Mouse (Mus musculus) midbrain, embryonic 13.5 days (tissue): ENCODE measurements around the gene Csmd2. TPM values are rescaled to one million over a fixed set of nuclear protein-coding genes. Genes with fewer than 3 reads are reported as not detected.
A peak's percentile ranks its signal among the peaks of the same experiment; 100 is the strongest.

Source experiments
- ATAC-seq: fragments of 200-750 bp; cut with Nextera tagmentation; 2 replicates; pipeline ENCODE4 v1.8.0; 2017; ENCODE audit warnings: mild to moderate bottlenecking, moderate TSS enrichment, moderate library complexity
- H3K27ac ChIP-seq: fragments of 300-500 bp; sonication (generic); 2 replicates; pipeline ENCODE4 v1.5.1; 2015; ENCODE audit warnings: inconsistent platforms, mild to moderate bottlenecking, moderate library complexity
- H3K27me3 ChIP-seq: fragments of 300-500 bp; sonication (generic); 2 replicates; pipeline ENCODE4 v1.6.1; 2015; ENCODE audit warnings: mild to moderate bottlenecking, inconsistent platforms
- H3K36me3 ChIP-seq: fragments of 300-500 bp; sonication (generic); 2 replicates; pipeline ENCODE4 v1.6.1; 2015; ENCODE audit warnings: mild to moderate bottlenecking, inconsistent platforms
- H3K4me1 ChIP-seq: fragments of 300-500 bp; sonication (generic); replicated peaks from 2 replicates; pipeline ENCODE4 v1.6.1; 2015; ENCODE audit warnings: inconsistent platforms
- H3K4me2 ChIP-seq: fragments of 300-500 bp; sonication (generic); replicated peaks from 2 replicates; pipeline ENCODE4 v1.6.1; 2015; ENCODE audit warnings: moderate library complexity, mild to moderate bottlenecking, inconsistent platforms
- H3K4me3 ChIP-seq: fragments of 300-500 bp; sonication (generic); replicated peaks from 2 replicates; pipeline ENCODE4 v1.5.1; 2015; ENCODE audit warnings: mild to moderate bottlenecking, inconsistent platforms
- H3K9ac ChIP-seq: fragments of 300-500 bp; sonication (generic); replicated peaks from 2 replicates; pipeline ENCODE4 v1.6.1; 2015; ENCODE audit warnings: mild to moderate bottlenecking, inconsistent platforms
- H3K9me3 ChIP-seq: fragments of 300-500 bp; sonication (generic); 2 replicates; pipeline ENCODE4 v1.6.1; 2016; ENCODE audit warnings: mild to moderate bottlenecking, inconsistent platforms
- WGBS: fragments of 180-500 bp; shearing (Covaris S2); methylation state at CpG from one replicate; pipeline ENCODE4 v1.1.7; 2015; 5-methylcytosine and 5-hydroxymethylcytosine counted together
- polyA plus RNA-seq: library from polyadenylated mRNA; unstranded; fragments of >200 nt; fragmentation: Nextera tagmentation; extraction: Ambion mirVana; gene quantifications from 2 replicates; pipeline ENCODE4 v1.2.1, GENCODE M21; 2015

Csmd2 gene
- polyA plus RNA-seq, 1 experiment from 2014 or later: 9.2 TPM

- 28% methylated on average over 13 of the region's 13 CpGs for WGBS
- Histone ChIP-seq H3K4me1 (peaks cover 30% of the 10 kb centered on the region), H3K36me3 (no peaks in the 10 kb centered on the region), H3K9me3 (no peaks in the 10 kb centered on the region), H3K9ac (no peak overlapping the region), H3K27ac (peak overlapping the region; percentile 14; the same call in 1 of the 2 replicates), H3K4me2 (no peak overlapping the region), H3K27me3 (no peaks in the 10 kb centered on the region), H3K4me3 (no peak overlapping the region)
- ATAC-seq: peak; percentile 77
These were observed 240.0 kb downstream of the Csmd2 start for GRCm38 (mm10) chr4:128227377-128228316.

GRCm38 (mm10) chr4:128233458-128233857, 245.8 kb downstream of the Csmd2 start:
- Histone ChIP-seq H3K9ac (no peak overlapping the region), H3K9me3 (no peaks in the 10 kb centered on the region), H3K36me3 (no peaks in the 10 kb centered on the region), H3K27ac (no peak overlapping the region), H3K4me2 (no peak overlapping the region), H3K4me1 (peaks cover 8% of the 10 kb centered on the region), H3K27me3 (no peaks in the 10 kb centered on the region), H3K4me3 (no peak overlapping the region)
- ATAC-seq: no peak
- 81% methylated on average over 13 of the region's 13 CpGs for WGBS

- Histone ChIP-seq H3K36me3 (no peaks in the 10 kb centered on the region), H3K4me3 (no peak overlapping the region), H3K9ac (no peak overlapping the region), H3K4me1 (peaks cover 23% of the 10 kb centered on the region), H3K4me2 (no peak overlapping the region), H3K27ac (no peak overlapping the region), H3K27me3 (no peaks in the 10 kb centered on the region), H3K9me3 (no peaks in the 10 kb centered on the region)
- ATAC-seq: no peak
- WGBS: 50% methylated on average over 1 of the region's 1 CpGs
These were observed 251.5 kb downstream of the Csmd2 start for GRCm38 (mm10) chr4:128239113-128239512.

- peak; percentile 66 for ATAC-seq
- 4% methylated on average over 19 of the region's 19 CpGs for WGBS
- Histone ChIP-seq H3K9me3 (no peaks in the 10 kb centered on the region), H3K9ac (no peak overlapping the region), H3K36me3 (no peaks in the 10 kb centered on the region), H3K4me3 (no peak overlapping the region), H3K4me1 (peaks cover 23% of the 10 kb centered on the region), H3K27me3 (no peaks in the 10 kb centered on the region), H3K4me2 (no peak overlapping the region), H3K27ac (peak overlapping the region; percentile 48)
These were observed 253.6 kb downstream of the Csmd2 start for GRCm38 (mm10) chr4:128241075-128241853.

GRCm38 (mm10) chr4:128241854-128242356, 254.2 kb downstream of the Csmd2 start:
- WGBS: 24% methylated on average over 2 of the region's 2 CpGs
- peaks cover 25% of the 10 kb centered on the region for H3K4me1 ChIP-seq
- no peak overlapping the region for H3K4me3 ChIP-seq
- peak; percentile 44; the same call in 1 of the 2 replicates for ATAC-seq
- H3K36me3 ChIP-seq: no peaks in the 10 kb centered on the region
- H3K27ac ChIP-seq: peak overlapping the region; percentile 48
- H3K4me2 ChIP-seq: no peak overlapping the region
- H3K9me3 ChIP-seq: no peaks in the 10 kb centered on the region
- no peak overlapping the region for H3K9ac ChIP-seq
- H3K27me3 ChIP-seq: no peaks in the 10 kb centered on the region

- Histone ChIP-seq H3K27me3 (no peaks in the 10 kb centered on the region), H3K4me2 (no peak overlapping the region), H3K4me3 (no peak overlapping the region), H3K9ac (no peak overlapping the region), H3K9me3 (no peaks in the 10 kb centered on the region), H3K27ac (no peak overlapping the region), H3K4me1 (peaks cover 33% of the 10 kb centered on the region), H3K36me3 (no peaks in the 10 kb centered on the region)
- ATAC-seq: no peak
- 32% methylated on average over 2 of the region's 2 CpGs for WGBS
These were observed 257.5 kb downstream of the Csmd2 start for GRCm38 (mm10) chr4:128245201-128245600.

GRCm38 (mm10) chr4:128248676-128249075, 261.0 kb downstream of the Csmd2 start:
- Histone ChIP-seq H3K4me3 (no peak overlapping the region), H3K9ac (no peak overlapping the region), H3K4me1 (peaks cover 10% of the 10 kb centered on the region), H3K36me3 (no peaks in the 10 kb centered on the region), H3K27me3 (no peaks in the 10 kb centered on the region), H3K27ac (no peak overlapping the region), H3K9me3 (no peaks in the 10 kb centered on the region), H3K4me2 (no peak overlapping the region)
- ATAC-seq: no peak
- 18% methylated on average over 5 of the region's 5 CpGs for WGBS

- Histone ChIP-seq H3K27me3 (no peaks in the 10 kb centered on the region), H3K9me3 (no peaks in the 10 kb centered on the region), H3K4me1 (0 out of 2 replicates have a peak, but pooled peaks cover 6% of the 10 kb centered on the region), H3K4me2 (no peak overlapping the region), H3K4me3 (no peak overlapping the region), H3K27ac (no peak overlapping the region), H3K9ac (no peak overlapping the region), H3K36me3 (no peaks in the 10 kb centered on the region)
- WGBS: 91% methylated on average over 5 of the region's 5 CpGs
- no peak for ATAC-seq
These were observed 271.6 kb downstream of the Csmd2 start for GRCm38 (mm10) chr4:128259211-128259610.

- no peak within 1 kb of the TSS for H3K9ac ChIP-seq
- H3K27ac ChIP-seq: peak within 1 kb of the TSS; percentile 64
- no peak within 1 kb of the TSS for H3K4me2 ChIP-seq
- WGBS: 64% methylated on average over 8 of the region's 8 CpGs
- no peaks in the 10 kb centered on the region for H3K9me3 ChIP-seq
- H3K36me3 ChIP-seq: no peaks in the 10 kb centered on the region
- no peak for ATAC-seq
- no peak within 1 kb of the TSS for H3K4me3 ChIP-seq
- 0 out of 2 replicates have a peak, but pooled peaks cover 6% of the 10 kb centered on the region for H3K4me1 ChIP-seq
- H3K27me3 ChIP-seq: no peaks in the 10 kb centered on the region
These were observed 273.4 kb downstream of the Csmd2 start, which contains the start of gene Hmgb4 for GRCm38 (mm10) chr4:128260907-128261560. Gene Hmgb4, minus strand, starts transcription at chr4:128260957.

- Histone ChIP-seq H3K9ac (no peak overlapping the region), H3K27me3 (no peaks in the 10 kb centered on the region), H3K36me3 (no peaks in the 10 kb centered on the region), H3K4me3 (no peak overlapping the region), H3K4me1 (0 out of 2 replicates have a peak, but pooled peaks cover 6% of the 10 kb centered on the region), H3K9me3 (no peaks in the 10 kb centered on the region), H3K27ac (no peak overlapping the region), H3K4me2 (no peak overlapping the region)
- no peak for ATAC-seq
- 97% methylated on average over 5 of the region's 5 CpGs for WGBS
These were observed 276.8 kb downstream of the Csmd2 start for GRCm38 (mm10) chr4:128264491-128264890.

GRCm38 (mm10) chr4:128265341-128265740, 277.7 kb downstream of the Csmd2 start:
- WGBS: 87% methylated on average over 3 of the region's 3 CpGs
- no peak overlapping the region for H3K9ac ChIP-seq
- ATAC-seq: no peak
- 0 out of 2 replicates have a peak, but pooled peaks cover 6% of the 10 kb centered on the region for H3K4me1 ChIP-seq
- no peak overlapping the region for H3K27ac ChIP-seq
- H3K9me3 ChIP-seq: no peaks in the 10 kb centered on the region
- no peak overlapping the region for H3K4me3 ChIP-seq
- no peaks in the 10 kb centered on the region for H3K27me3 ChIP-seq
- H3K4me2 ChIP-seq: no peak overlapping the region
- H3K36me3 ChIP-seq: no peaks in the 10 kb centered on the region
